In the genomic region with DNA sequence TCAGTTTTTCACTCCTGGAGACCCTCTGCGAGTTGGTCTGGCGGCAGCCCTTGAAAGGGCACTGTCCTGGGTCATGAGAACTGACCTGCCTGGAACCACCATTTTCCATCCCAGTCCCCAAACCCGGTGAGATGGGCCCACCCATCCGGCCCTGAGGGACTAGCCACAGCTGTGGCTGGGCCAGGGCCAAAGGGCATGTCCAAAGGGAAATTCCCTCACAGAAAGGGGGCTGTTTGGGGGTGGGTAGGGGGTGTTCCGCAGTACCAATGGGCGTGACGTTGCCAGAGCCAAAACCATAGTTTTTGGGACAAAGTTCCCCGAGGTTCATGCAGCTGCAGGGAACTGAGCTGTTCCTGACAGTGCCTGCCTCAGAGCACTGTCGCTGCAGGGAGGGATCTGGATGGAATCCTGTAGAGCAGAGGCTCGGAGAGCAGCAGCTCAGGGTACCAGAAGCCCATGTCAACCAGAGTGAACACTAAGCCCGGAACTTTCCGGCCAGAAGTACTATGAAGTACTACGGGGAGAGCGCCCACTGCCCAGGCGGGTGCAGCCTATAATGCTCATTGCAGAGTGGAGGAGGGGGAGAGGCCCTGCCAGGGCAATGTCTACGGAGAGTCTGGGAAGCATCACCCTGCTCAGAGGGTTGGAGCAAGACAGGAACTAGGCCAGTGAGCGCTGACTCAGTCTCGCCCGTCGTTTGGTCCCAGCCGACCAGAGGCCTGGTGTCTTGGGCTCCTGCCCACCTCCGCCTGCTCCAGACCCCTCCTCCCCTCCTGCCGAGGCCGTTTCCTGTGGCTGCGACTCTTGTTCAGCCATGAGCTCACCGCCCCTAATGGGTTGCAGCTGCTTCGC, we compare ENCODE assay signal across 8 mouse cellular contexts. TPM values are rescaled to one million over a fixed set of nuclear protein-coding genes. Genes with fewer than 3 reads are reported as not detected.
DNase-seq lines count a peak whose midpoint lies in the region; ATAC-seq and TF ChIP-seq lines count a peak whose summit lies in the region.

No protein-coding gene starts in this region.

- peak; percentile 13; the same call in 1 of the 2 replicates for TF ChIP-seq POLR2A in bone marrow, adult 2 months (IDR thresholded peaks at IDR 0.05; ENCODE audit: borderline replicate concordance, control insufficient read depth, low read depth, low read length)
- TF ChIP-seq POLR2A in embryonic fibroblast, embryonic 13.5 days (IDR thresholded peaks at IDR 0.05; ENCODE audit: low read depth, low read length) = peak; percentile 90

- WGBS in bone marrow, adult 2 months = 3% methylated on average over 27 of the region's 27 CpGs
- WGBS in heart, embryonic 11.5 days (ENCODE audit: insufficient replicate concordance) = 1% methylated on average over 27 of the region's 27 CpGs
- WGBS in kidney, embryonic 16.5 days = under 1% methylated on average over 27 of the region's 27 CpGs
- under 1% methylated on average over 27 of the region's 27 CpGs for WGBS in lung, embryonic 15.5 days

- H3K27ac ChIP-seq in bone marrow, adult 2 months (ENCODE audit: control insufficient read depth, insufficient read depth, low read depth, low read length, poor library complexity) = no peak overlapping the region
- H3K27ac ChIP-seq in embryonic fibroblast, embryonic 13.5 days (ENCODE audit: insufficient read depth, low read length) = peak overlapping the region; percentile 95
- peak overlapping the region; percentile 95 for H3K27ac ChIP-seq in heart, embryonic 11.5 days (ENCODE audit: low read depth, low read length)
- peak overlapping the region; percentile 96 for H3K27ac ChIP-seq in kidney, embryonic 16.5 days (ENCODE audit: low read length)
- H3K27ac ChIP-seq in lung, embryonic 15.5 days = peak overlapping the region; percentile 93

- H3K4me1 ChIP-seq in E14TG2a.4 (replicated peaks; ENCODE audit: low read depth, low read length) = peaks cover 43% of the 10 kb centered on the region
- H3K4me1 ChIP-seq in bone marrow, adult 2 months (ENCODE audit: control insufficient read depth, insufficient read depth, low read length) = no peaks in the 10 kb centered on the region; the same call in 1 of the 2 replicates
- H3K4me1 ChIP-seq in embryonic fibroblast, embryonic 13.5 days (ENCODE audit: control insufficient read depth, insufficient read depth, low read length) = peaks cover 6% of the 10 kb centered on the region; the same call in 1 of the 2 replicates
- H3K4me1 ChIP-seq in heart, embryonic 11.5 days (ENCODE audit: control insufficient read depth, insufficient read depth, low read length) = peaks cover 8% of the 10 kb centered on the region
- H3K4me1 ChIP-seq in kidney, embryonic 16.5 days (ENCODE audit: insufficient read depth, low read length) = peaks cover 25% of the 10 kb centered on the region
- peaks cover 26% of the 10 kb centered on the region for H3K4me1 ChIP-seq in lung, embryonic 15.5 days

- peak overlapping the region; percentile 85 for H3K4me2 ChIP-seq in heart, embryonic 11.5 days
- peak overlapping the region; percentile 92 for H3K4me2 ChIP-seq in kidney, embryonic 16.5 days (replicated peaks; ENCODE audit: low read depth, low read length)
- H3K4me2 ChIP-seq in lung, embryonic 15.5 days = peak overlapping the region; percentile 93

- peak; percentile 70 for DNase-seq in ovary, adult 18-20 months (ENCODE audit: low spot score)
- no peak for DNase-seq in natural killer cell, adult 2 months (ENCODE audit: low spot score in 2 of 2)

- H3K9me3 ChIP-seq in E14TG2a.4 (ENCODE audit: low read length) = no peaks in the 10 kb centered on the region
- H3K9me3 ChIP-seq in heart, embryonic 11.5 days (replicated peaks; ENCODE audit: control insufficient read depth, low read length) = no peaks in the 10 kb centered on the region
- no peaks in the 10 kb centered on the region for H3K9me3 ChIP-seq in kidney, embryonic 16.5 days (ENCODE audit: low read length)
- H3K9me3 ChIP-seq in lung, embryonic 15.5 days = no peaks in the 10 kb centered on the region

- TF ChIP-seq CTCF in E14TG2a.4 (conservative IDR thresholded peaks at IDR 0.05; ENCODE audit: low read length) = no peak
- TF ChIP-seq CTCF in bone marrow, adult 2 months (IDR thresholded peaks at IDR 0.05; ENCODE audit: control insufficient read depth, insufficient read depth, low read length) = no peak
- no peak for TF ChIP-seq CTCF in embryonic fibroblast, embryonic 13.5 days (IDR thresholded peaks at IDR 0.05; ENCODE audit: borderline replicate concordance, insufficient read depth, low read length)

- H3K36me3 ChIP-seq in E14TG2a.4 (ENCODE audit: insufficient read depth, low read length) = no peaks in the 10 kb centered on the region
- peaks cover 19% of the 10 kb centered on the region for H3K36me3 ChIP-seq in heart, embryonic 11.5 days (ENCODE audit: control insufficient read depth, insufficient read depth, low read length)
- H3K36me3 ChIP-seq in kidney, embryonic 16.5 days (ENCODE audit: insufficient read depth, low read length) = peaks cover 30% of the 10 kb centered on the region
- peaks cover 28% of the 10 kb centered on the region for H3K36me3 ChIP-seq in lung, embryonic 15.5 days

- peak overlapping the region; percentile 81 for H3K4me3 ChIP-seq in E14TG2a.4 (replicated peaks; ENCODE audit: low read length)
- peak overlapping the region; percentile 54 for H3K4me3 ChIP-seq in bone marrow, adult 2 months (replicated peaks; ENCODE audit: control insufficient read depth, low read depth, low read length)
- H3K4me3 ChIP-seq in embryonic fibroblast, embryonic 13.5 days (ENCODE audit: insufficient read depth, low read length) = peak overlapping the region; percentile 91
- H3K4me3 ChIP-seq in heart, embryonic 11.5 days (ENCODE audit: low read depth, low read length) = peak overlapping the region; percentile 71
- peak overlapping the region; percentile 74 for H3K4me3 ChIP-seq in kidney, embryonic 16.5 days (ENCODE audit: low read length)
- peak overlapping the region; percentile 86 for H3K4me3 ChIP-seq in lung, embryonic 15.5 days

- H3K27me3 ChIP-seq in E14TG2a.4 (ENCODE audit: insufficient read depth, low read length) = peaks cover 71% of the 10 kb centered on the region
- no peaks in the 10 kb centered on the region for H3K27me3 ChIP-seq in heart, embryonic 11.5 days (ENCODE audit: control insufficient read depth, insufficient read depth, low read length)
- no peaks in the 10 kb centered on the region for H3K27me3 ChIP-seq in kidney, embryonic 16.5 days (ENCODE audit: insufficient read depth, low read length)
- H3K27me3 ChIP-seq in lung, embryonic 15.5 days = no peaks in the 10 kb centered on the region

- peak; percentile 63 for ATAC-seq in heart, embryonic 11.5 days (replicated peaks; ENCODE audit: insufficient number of reproducible peaks, low FRiP score, low TSS enrichment)
- peak; percentile 72 for ATAC-seq in kidney, embryonic 16.5 days (ENCODE audit: low FRiP score, low TSS enrichment)
- peak; percentile 82 for ATAC-seq in lung, embryonic 15.5 days (ENCODE audit: borderline replicate concordance, extremely low read depth, low FRiP score, low TSS enrichment)

- H3K9ac ChIP-seq in heart, embryonic 11.5 days (ENCODE audit: low read depth, low read length) = peak overlapping the region; percentile 90
- H3K9ac ChIP-seq in kidney, embryonic 16.5 days (replicated peaks; ENCODE audit: low read length) = peak overlapping the region; percentile 86
- H3K9ac ChIP-seq in lung, embryonic 15.5 days = peak overlapping the region; percentile 89

RNA-seq across cellular contexts. Expression of gene Arhgef40, which starts 1.0 kb away (rescaled TPM):
- polyA plus RNA-seq in bone marrow, adult 2 months (2011; ENCODE audit: insufficient read depth, insufficient read length, low replicate concordance, missing spikeins) = 21.3 and 23.7 TPM in 2 replicates
- polyA plus RNA-seq in embryonic fibroblast, embryonic 13.5 days (2011; ENCODE audit: insufficient read length, low read depth, missing spikeins) = 109 and 119 TPM in 2 replicates
- 57.5 and 58.3 TPM in 2 replicates for polyA plus RNA-seq in heart, embryonic 11.5 days (2014; fragmentation: Nextera tagmentation; extraction: Ambion mirVana)
- polyA plus RNA-seq in kidney, embryonic 16.5 days (2015; fragmentation: Nextera tagmentation; extraction: Ambion mirVana) = 92.1 and 97.8 TPM in 2 replicates
- 105 TPM in 2 replicates for polyA plus RNA-seq in lung, embryonic 15.5 days (2015; fragmentation: Nextera tagmentation; extraction: Ambion mirVana)

RNA-seq across cellular contexts. Expression of gene Tmem253, which starts 29.9 kb away (rescaled TPM):
- polyA plus RNA-seq in bone marrow, adult 2 months (2011; ENCODE audit: insufficient read depth, insufficient read length, low replicate concordance, missing spikeins) = not detected in 2 replicates
- polyA plus RNA-seq in embryonic fibroblast, embryonic 13.5 days (2011; ENCODE audit: insufficient read length, low read depth, missing spikeins) = 0.95 TPM in 1 of 2 replicates, not detected in the other
- polyA plus RNA-seq in heart, embryonic 11.5 days (2014; fragmentation: Nextera tagmentation; extraction: Ambion mirVana) = 0.48 and 1.0 TPM in 2 replicates
- 1.0 and 1.6 TPM in 2 replicates for polyA plus RNA-seq in kidney, embryonic 16.5 days (2015; fragmentation: Nextera tagmentation; extraction: Ambion mirVana)
- polyA plus RNA-seq in lung, embryonic 15.5 days (2015; fragmentation: Nextera tagmentation; extraction: Ambion mirVana) = 0.26 and 0.57 TPM in 2 replicates

RNA-seq across cellular contexts. Expression of gene Zfp219, which starts 35.0 kb away (rescaled TPM):
- polyA plus RNA-seq in bone marrow, adult 2 months (2011; ENCODE audit: insufficient read depth, insufficient read length, low replicate concordance, missing spikeins) = 16.1 and 25.9 TPM in 2 replicates
- polyA plus RNA-seq in embryonic fibroblast, embryonic 13.5 days (2011; ENCODE audit: insufficient read length, low read depth, missing spikeins) = 27.5 and 33.1 TPM in 2 replicates
- polyA plus RNA-seq in heart, embryonic 11.5 days (2014; fragmentation: Nextera tagmentation; extraction: Ambion mirVana) = 22.0 and 22.8 TPM in 2 replicates
- polyA plus RNA-seq in kidney, embryonic 16.5 days (2015; fragmentation: Nextera tagmentation; extraction: Ambion mirVana) = 38.9 and 39.2 TPM in 2 replicates
- polyA plus RNA-seq in lung, embryonic 15.5 days (2015; fragmentation: Nextera tagmentation; extraction: Ambion mirVana) = 25.7 and 26.3 TPM in 2 replicates

RNA-seq across cellular contexts. Expression of gene Olfr221, which starts 56.7 kb away (rescaled TPM):
- polyA plus RNA-seq in bone marrow, adult 2 months (2011; ENCODE audit: insufficient read depth, insufficient read length, low replicate concordance, missing spikeins) = not detected in 2 replicates
- not detected in 2 replicates for polyA plus RNA-seq in embryonic fibroblast, embryonic 13.5 days (2011; ENCODE audit: insufficient read length, low read depth, missing spikeins)
- not detected in 2 replicates for polyA plus RNA-seq in heart, embryonic 11.5 days (2014; fragmentation: Nextera tagmentation; extraction: Ambion mirVana)
- polyA plus RNA-seq in kidney, embryonic 16.5 days (2015; fragmentation: Nextera tagmentation; extraction: Ambion mirVana) = not detected in 2 replicates
- not detected in 2 replicates for polyA plus RNA-seq in lung, embryonic 15.5 days (2015; fragmentation: Nextera tagmentation; extraction: Ambion mirVana)
